Mouse (Mus musculus): ENCODE results near the gene Srcin1.

- TF ChIP-seq TAL1 (IDR thresholded peaks at IDR 0.05; ENCODE audit: low read length) (no peak), GATA1 (IDR thresholded peaks at IDR 0.05; ENCODE audit: low read length) (no peak)
Observed at GRCm38 (mm10) chr11:97560210-97560963, 15.6 kb downstream of the Srcin1 start.

All from erythroblast, embryonic 14.5 days (primary cell).